Mouse (Mus musculus): ENCODE data around the gene Caskin1.
A peak's percentile ranks its signal among the peaks of the same experiment; 100 is the strongest.

Gene Caskin1

GRCm38 (mm10) chr17:24531064-24531463 lies 42.7 kb downstream of the Caskin1 start:
- DNase-seq (ENCODE audit: low spot score in 2 of 2), result no peak

GRCm38 (mm10) chr17:24532045-24532444 lies 43.6 kb downstream of the Caskin1 start:
- DNase-seq (ENCODE audit: low spot score in 2 of 2), result no peak

DNA sequence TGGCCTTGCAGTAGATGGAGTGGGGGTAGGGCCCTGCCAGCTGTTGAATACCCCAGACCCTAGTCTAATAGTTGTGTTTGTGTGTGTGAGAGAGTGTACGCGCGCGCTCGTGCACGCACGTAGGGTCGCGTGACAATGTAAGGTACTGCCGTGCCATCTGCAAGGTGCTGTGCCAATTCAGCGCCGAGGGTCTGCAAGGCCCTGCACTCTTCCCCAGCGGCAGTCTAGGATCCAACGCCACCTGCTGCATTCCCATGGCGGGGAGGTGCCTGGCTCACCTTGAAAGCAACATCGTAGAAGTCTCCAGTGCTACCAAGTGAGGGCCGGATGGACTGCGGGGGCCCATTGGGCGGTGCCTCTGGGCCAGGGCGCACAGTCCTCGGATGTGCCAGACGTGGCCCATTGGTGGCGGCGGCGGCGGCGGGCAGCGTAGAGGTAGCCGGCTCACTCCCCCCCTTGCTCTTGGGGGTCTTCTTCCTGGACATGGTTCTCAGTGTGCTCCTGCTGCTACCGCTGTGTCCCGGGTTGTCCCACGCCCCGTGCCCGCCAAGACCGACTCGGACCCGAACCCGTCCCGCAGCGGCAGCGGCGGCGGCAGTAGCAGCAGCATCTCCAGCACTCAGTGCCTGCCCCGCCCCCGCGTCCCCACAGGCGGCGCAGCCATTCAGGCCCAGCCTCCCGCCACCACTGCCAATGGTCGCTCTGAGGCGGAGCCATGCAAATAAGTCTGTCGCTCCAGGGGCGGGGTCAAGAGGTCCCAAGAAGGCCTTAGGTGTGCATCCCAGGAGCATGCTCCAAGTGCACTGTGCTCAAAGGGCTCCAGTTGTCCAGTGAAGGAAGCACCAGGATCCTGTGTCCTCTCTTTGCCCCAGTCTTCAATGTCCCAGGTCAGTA lies 44.9 kb downstream of the Caskin1 start:
- peak; percentile 90 to 93 for DNase-seq (ENCODE audit: low spot score in 2 of 2)

DNA sequence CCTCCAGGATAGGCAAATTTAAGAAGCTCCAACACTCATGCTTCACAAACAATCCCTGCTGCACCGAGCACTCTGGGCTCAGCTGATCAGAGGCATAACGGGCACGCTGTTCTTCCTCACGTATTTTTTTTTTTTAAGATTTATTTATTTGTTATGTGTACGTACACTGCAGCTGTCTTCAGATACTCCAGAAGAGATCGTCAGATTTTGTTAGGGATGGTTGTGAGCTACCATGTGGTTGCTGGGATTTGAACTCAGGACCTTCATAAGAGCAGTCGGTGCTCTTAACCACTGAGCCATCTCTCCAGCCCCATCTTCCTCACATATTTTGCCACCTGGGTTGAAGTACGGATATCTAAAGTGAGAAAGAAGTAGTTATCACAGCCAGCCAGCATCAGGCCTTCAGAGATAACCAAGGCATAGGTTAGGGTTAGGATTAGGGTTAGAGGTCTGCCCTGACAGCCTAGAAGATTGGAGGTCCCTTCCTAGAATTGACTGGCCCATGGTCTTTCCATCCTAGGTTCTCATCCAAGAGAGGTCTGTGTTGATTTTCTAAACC lies 45.8 kb downstream of the Caskin1 start, which contains the start of gene Rab26:
Gene Rab26, minus strand, starts transcription at position 51 of the 559 bp plus-strand sequence.
- DNase-seq (ENCODE audit: low spot score in 2 of 2), result no peak

GRCm38 (mm10) chr17:24535300-24535699 lies 46.9 kb downstream of the Caskin1 start:
- no peak for DNase-seq (ENCODE audit: low spot score in 2 of 2)

DNA sequence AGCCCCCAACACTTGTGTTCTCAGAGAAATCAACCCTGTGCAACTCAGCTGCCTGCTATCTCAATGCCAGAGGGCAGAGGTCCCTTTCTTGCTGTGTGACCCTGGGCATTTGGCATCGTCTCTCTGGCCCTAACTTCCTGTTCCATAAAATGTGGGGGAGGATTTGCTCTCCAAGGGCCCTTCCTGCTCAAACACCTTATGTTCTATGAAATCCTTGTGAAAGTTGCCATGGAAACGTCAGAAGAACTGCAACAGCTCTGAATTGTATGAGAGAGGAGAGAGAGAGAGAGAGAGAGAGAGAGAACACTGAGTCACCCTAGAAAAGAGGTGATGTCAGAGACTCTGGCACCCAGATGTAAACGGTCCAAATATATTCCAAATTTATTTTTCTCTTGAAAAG lies 49.1 kb downstream of the Caskin1 start:
- no peak for DNase-seq (ENCODE audit: low spot score in 2 of 2)

DNA sequence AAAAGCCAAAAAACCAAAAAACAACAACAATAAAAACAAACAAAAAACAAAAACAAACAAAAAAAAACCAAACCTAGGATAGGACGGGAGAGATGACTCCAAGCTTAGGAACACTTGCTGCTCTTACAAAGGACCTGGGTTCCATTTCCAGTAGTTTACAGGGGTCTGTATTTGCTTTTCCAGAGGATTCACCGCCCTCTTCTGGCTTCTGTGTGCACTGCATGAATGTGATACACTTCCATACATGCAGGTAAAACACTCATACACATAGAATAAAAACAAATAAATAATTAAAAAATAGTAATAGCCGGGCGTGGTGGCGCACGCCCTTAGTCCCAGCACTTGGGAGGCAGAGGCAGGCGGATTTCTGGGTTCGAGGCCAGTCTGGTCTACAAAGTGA lies 50.5 kb downstream of the Caskin1 start:
- peak; percentile 47 to 75 for DNase-seq (ENCODE audit: low spot score in 2 of 2)

GRCm38 (mm10) chr17:24540375-24540774 lies 52.0 kb downstream of the Caskin1 start:
- peak; percentile 61 to 76 for DNase-seq (ENCODE audit: low spot score in 2 of 2)

- DNase-seq (ENCODE audit: low spot score in 2 of 2), result no peak
Observed at GRCm38 (mm10) chr17:24544613-24545012, 56.2 kb downstream of the Caskin1 start.

DNA sequence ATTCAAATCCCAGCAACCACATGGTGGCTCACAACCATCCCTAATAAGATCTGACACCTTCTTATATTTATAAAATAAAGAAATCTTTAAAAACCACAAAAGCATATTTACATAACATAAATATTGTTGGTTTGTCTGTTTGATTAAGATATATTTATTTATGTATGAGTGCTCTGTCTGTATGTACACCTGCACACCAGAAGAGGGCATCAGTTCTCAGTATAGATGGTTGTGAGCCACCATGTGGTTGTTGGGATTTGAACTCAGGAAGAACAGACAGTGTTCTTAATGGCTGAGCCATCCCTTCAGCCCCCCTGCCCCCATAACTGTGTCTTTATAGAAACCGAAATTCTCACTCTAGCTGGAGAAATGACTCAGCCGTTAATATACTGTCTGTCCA lies 56.8 kb downstream of the Caskin1 start:
- DNase-seq (ENCODE audit: low spot score in 2 of 2), result no peak

DNA sequence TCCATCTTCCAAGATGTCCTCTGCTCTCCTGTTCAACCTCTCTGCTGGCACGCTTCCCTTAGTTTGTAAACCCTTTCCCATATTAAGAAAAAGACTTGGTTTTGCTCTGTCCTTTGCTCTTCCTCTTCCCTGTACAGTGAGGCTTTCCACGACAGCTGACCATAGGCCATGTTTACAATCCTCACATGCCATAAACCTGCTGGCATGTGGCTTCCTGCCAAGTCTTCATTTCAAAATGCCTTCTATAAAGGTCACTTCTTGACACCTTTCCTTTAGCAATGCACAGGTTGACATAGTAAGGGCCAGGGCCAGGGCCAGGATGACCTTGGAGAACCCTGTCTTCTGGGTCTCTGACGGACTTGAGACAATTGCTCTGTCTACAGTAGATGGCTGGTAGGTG lies 57.8 kb downstream of the Caskin1 start:
- DNase-seq (ENCODE audit: low spot score in 2 of 2), result no peak

- DNase-seq (ENCODE audit: low spot score in 2 of 2), result no peak
Observed at GRCm38 (mm10) chr17:24548435-24548834, 60.0 kb downstream of the Caskin1 start.

GRCm38 (mm10) chr17:24548921-24549617 lies 60.7 kb downstream of the Caskin1 start:
- DNase-seq (ENCODE audit: low spot score in 2 of 2), result peak; percentile 71 to 82

GRCm38 (mm10) chr17:24549618-24550415 lies 61.4 kb downstream of the Caskin1 start, which contains the start of gene Pkd1:
Gene Pkd1 (plus strand): TSS chr17:24549834.
- DNase-seq (ENCODE audit: low spot score in 2 of 2), result peak; percentile 99

GRCm38 (mm10) chr17:24550416-24551049 lies 62.1 kb downstream of the Caskin1 start:
- peak; percentile 75 to 89 for DNase-seq (ENCODE audit: low spot score in 2 of 2)

DNA sequence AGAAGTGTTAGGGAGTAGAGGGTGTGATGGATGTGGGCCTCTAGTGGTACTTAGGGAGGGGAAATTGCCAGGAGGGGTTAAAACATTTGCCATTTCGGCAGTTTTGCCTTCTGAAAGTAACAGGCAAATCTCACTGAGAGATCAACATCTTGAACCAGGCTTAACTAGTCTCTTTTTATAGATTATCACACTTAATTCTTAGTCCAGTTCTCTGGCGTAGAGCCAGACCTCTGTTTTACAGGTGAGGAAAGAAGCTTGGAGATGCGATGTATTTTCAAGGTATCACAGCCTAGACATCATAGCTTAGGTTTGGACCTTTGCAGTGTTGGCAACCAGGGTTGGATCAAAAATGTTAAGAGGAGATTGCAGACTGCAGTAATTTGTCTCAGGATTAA lies 62.6 kb downstream of the Caskin1 start:
- DNase-seq (ENCODE audit: low spot score in 2 of 2), result no peak

DNA sequence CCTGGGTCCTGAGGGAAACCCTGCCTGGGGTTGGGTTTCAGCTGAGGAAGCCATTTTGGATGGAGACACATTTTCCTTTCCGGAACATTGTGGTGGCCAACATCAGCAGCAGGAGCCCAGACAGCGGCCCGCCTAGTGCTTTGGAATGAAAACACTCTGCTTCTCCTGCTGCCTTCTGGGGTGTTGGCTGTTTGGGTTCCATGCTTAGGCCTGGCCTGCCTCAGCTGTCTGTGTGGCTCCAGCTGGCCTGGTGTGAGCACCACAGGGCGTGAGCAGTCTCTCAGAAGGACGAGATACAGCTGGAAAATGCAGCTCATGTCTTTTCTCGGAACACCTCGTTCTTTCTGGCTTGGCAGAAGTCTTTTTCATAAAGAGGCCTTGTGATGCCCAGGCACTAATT lies 68.7 kb downstream of the Caskin1 start:
- no peak for DNase-seq (ENCODE audit: low spot score in 2 of 2)

Data from spleen, postnatal 4 days (tissue).